Mouse (Mus musculus) regulatory T cell (primary cell): ENCODE results near the gene Fhl5.
"Not testable (repeated sequence)": the region's sequence is repeated elsewhere in the genome, so short reads cannot be mapped to it uniquely, and the experiment has no call there.

Experiments used
- in situ Hi-C: fragments of 300-600 bp; cut with MboI, MseI; formaldehyde crosslinking; loops from one replicate; pipeline ENCODE4 v1.15.1; 2025; ENCODE audit warnings: high pct_unique_total_duplicates

Gene Fhl5

DNA sequence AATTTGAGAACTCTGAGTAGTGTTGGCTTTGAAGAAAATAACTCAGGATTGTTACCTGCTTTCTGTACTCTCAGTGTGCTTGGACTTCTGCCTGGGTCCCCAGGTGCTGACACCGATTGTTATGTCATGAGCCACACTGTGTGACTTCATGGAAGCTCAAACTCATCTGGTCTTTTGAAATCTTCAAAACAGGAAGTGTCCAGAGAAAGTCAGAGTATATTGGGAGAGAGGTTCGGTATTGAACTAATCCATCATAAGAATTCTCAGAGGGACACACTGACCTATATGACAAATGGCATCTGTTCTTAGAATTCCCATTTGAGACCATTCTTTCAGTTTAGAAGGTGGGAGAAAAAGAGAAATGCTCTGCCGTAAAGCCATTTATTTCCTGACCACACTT lies at the start of gene Fhl5:
Gene Fhl5 (minus strand): TSS at position 101 of the 400 bp plus-strand sequence.
- in situ Hi-C loops: no loop called here

DNA sequence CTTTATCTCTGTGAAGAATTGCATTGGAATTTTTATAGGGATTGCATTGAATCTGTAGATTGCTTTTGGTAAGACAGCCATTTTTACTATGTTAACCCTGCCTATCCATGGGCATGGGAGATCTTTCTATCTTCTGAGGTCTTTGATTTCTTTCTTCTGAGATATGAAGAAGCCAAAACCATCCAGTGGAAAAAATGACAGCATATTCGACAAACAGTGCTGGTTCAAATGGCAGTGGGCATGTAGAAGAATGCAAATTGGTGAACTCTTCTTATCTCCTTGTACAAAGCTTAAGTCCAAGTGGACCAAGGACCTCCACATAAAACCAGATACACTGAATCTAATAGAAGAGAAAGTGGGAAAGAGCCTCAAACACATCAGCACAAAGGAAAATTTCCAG lies 42.3 kb upstream of the Fhl5 start:
- in situ Hi-C loops: loop anchor here (10.0 to 25.0 kb wide), 2 partner anchors 380 to 1077 kb away; no protein-coding TSS in a partner anchor

DNA sequence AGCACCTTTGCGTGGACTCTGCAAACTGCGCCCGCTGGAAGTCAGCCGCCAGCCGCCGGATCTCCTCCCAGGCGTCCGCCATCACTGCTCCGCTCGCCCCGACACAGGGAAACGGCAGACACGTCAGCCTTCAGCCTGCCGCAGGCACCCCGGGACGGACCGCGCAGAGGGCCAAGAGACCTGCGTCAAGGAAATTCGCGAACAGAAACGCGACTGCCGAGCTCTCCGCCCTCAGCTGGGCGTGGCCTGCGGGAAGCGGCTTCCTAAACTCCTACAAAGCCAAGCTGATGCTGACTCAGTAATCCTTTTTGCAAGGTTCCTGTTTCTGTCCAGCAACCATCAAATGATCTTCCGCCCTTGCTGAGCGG lies 39.0 kb upstream of the Fhl5 start, which contains the start of gene Ufl1:
Gene Ufl1 (minus strand): TSS at position 151 of the 368 bp plus-strand sequence.
- in situ Hi-C loops: loop anchor here (10.0 to 25.0 kb wide), 2 partner anchors 377 to 1081 kb away; no protein-coding TSS in a partner anchor

DNA sequence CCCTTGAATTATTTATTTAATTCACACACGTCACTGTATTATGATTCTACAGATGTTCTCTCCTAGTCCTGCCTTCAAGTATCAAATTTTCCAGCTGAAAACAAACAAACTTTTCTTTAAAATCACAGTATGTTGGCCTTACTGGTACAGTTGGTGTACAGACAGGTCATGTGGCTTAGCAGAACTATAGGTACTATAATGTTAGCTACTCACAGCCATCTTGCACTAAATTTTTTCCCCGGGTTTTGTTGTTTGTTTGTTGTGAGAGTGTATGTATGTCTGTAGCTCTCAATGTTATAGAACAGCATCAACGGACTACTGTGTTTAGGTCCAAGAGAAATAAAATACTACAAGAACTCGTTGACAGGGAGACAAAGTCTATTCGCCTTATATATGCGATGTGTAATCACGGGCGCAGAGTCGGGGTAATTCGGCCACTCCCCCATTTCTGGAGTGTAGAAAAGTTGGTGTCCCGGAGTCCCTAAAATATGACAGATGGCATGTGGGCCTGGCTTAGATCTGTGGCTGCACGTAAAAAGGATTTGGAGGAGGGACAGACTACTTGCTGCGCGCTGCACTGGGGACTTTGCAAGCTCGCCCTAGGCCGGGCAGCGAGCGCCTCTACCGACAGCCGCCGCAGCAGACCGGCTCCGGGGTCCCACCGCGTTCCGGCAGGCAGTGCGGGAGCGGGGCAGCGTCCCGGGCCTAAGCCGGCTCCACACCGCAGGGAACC lies 38.4 kb upstream of the Fhl5 start:
- in situ Hi-C loops: loop anchor here (10.0 to 25.0 kb wide), 2 partner anchors 376 to 1081 kb away; no protein-coding TSS in a partner anchor

DNA sequence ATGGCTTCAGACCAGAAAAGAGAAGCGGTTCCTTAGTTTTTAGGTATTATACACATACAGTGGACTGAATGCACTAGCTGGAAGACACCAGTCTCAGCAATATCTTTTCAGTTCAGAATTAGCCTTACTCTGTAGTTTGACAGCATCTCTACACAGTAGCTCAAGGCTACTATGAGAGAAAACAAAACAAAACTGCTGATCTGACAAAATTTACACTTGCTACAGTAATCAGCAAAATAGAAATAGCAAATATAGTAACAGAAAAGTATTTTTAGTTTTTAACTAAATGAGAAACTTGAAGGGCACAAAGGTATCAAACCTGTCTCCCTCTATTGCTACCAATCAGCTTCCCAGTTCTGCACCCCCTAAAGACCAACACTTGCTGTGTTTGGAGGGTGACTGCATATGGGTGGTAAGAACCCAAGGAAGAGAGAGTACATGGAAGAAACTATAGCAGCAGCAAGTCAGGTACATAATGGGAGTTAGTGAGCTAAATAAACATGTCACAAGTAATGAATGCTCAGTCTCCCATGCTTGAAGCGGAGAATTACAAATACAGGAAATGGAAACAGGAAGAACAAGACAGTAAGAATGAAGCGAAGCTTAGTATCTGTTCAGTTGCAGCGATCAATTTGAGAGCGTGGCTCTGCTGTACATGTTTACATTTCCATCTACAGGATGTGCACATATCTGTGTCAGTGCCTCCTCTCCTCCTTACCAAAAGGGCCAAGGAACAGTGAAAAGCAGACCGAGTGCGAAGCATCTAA lies 30.4 kb upstream of the Fhl5 start:
- in situ Hi-C loops: no loop called here

DNA sequence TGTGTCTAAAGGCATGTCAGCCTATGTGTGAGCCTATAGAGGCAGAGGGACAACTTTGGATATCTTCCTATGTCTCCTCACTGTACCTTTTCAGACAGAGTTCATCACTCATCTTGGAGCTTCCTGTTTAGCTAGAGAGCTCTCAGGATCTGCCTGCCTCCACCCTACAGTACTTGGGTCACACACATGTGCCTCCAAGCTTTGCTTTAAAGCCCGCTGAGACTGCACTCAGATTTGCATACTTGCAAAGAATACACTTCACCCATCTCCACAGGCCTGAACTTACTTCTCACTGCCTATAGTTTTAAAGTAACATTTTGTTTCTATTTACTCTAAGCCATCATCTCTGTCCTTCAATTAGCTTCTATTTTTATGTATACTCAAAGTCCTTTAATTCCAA lies 29.2 kb upstream of the Fhl5 start:
- in situ Hi-C loops: no loop called here

DNA sequence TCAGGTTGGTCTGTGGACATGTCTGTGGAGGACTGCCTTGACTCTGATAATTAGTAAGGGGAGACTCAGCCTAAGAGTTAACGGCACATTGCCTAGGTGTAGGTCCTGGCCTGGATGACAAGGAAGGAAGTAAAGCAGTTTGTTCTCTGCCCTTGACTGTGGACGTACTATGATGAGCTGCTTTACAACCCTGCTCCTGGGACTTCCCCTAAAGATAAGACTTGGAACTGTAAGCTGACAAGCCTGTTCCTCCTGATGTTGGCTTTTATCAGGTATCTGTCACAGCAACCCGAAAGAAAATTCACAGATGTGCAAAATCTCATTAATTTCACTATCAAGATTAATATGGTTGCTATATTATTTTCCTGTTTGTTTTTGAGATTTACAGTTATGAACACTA lies 24.5 kb upstream of the Fhl5 start:
- in situ Hi-C loops: no loop called here

DNA sequence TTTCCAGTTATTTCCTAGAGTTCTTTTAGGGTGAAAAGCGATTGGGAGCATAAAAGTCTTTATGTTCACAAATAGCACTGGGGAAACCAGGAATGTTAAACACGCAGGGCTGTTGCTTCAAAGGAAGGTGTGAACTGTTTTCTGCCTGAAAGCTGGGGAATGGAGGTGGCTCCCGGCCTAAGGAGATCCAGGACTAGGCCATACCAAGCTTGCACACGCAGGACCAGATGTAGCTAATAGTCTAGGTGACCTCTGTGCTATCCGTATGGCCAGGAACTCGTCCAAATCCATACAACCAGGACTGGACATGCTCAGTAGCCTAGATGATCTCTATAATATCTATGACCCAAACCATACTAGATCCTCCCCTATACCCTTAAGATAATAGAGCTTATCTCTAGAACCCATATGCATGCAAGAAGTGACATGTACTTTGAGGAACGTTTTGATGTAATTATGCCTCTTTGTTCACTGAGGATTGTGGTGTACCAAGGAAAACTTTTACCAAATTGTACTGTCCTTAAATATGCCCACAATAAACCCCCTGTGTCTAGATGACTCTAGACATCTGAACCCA lies 15.2 kb upstream of the Fhl5 start:
- in situ Hi-C loops: no loop called here

DNA sequence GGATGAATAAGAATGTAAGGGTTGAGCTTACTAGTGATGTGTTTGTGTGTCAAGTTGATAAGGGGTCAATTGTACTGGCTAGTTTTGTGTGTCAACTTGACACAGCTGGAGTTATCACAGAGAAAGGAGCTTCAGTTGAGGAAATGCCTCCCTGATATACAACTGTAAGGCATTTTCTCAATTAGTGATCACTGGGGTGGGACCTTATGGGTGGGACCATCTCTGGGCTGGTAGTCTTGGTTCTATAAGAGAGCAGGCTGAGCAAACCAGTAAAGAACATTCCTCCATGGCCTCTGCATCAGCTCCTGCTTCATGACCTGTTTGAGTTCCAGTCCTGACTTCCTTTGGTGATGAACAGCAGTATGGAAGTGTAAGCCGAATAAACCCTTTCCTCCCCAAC lies 7.0 kb downstream of the Fhl5 start:
- in situ Hi-C loops: not testable (repeated sequence)

DNA sequence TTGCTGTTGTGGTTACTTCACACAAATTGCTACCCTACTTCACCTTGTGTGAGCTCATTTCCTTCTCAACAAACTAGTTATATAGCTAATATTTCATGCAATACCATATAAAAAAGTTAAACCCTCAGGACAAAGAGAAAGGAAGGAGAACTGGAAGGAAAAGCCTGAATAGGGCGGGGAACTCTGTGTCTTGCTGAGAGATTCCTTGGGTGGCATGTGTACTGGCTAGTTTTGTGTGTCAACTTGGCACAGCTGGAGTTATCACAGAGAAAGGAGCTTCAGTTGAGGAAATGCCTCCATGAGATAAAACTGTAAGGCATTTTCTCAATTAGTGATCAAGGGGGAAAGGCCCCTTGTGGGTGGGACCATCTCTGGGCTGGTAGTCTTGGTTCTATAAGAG lies 8.9 kb downstream of the Fhl5 start:
- in situ Hi-C loops: not testable (repeated sequence)

DNA sequence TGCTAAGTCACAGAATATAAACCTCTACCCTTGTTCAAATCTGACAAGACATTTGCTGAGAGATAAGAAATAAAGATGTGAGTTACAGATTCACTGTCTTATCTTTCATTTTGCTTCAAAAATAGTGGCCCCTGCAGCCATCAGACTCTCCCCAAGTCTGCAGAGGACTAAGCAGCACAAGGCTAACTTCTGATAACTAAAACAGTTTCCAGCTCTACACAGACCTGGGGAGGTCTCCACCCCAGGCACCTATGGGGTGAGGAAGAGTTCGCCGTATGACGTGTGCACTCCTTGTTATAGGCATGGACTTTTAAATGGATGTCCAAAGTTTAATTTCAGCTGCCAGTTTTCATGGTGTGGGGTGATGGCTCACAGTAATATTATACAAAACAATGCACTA lies 10.1 kb downstream of the Fhl5 start:
- in situ Hi-C loops: no loop called here

DNA sequence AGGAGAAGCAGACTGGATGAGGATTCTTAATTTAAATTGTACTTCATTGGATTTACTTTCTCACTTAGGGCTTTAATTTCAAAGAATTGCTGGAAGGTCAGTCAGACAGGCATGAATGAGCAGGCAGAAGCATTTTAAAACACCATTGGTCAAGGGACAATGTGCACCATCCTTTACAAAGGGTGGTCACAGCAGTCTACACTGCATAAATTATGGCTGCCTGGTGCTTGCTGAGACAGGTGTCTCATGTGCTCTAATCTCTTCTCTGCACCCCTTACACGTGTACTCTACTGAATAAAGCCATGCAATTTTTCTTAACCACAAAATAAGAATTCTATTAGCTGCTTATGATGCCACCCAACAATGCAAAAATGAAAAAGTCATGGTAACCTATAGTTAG lies 15.1 kb downstream of the Fhl5 start:
- in situ Hi-C loops: no loop called here

DNA sequence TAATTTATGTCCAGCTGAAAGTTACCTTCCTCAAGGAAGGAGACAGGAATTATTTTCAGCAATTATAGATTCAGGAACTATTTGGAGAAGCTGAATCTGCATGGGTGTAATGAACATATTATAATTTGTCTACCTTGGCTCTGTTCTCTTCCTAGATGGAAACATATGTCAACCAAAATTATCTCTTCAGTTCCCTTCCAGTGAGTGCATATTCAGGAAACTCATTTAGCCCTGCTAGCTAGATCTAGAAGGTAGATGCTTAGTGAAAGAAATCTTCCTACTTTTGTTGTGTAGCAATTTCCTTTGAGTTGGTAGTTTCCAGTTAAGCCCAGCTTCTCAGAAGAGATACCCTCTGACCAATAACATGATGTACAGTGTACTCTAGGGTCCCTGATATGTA lies 20.7 kb downstream of the Fhl5 start:
- in situ Hi-C loops: no loop called here

DNA sequence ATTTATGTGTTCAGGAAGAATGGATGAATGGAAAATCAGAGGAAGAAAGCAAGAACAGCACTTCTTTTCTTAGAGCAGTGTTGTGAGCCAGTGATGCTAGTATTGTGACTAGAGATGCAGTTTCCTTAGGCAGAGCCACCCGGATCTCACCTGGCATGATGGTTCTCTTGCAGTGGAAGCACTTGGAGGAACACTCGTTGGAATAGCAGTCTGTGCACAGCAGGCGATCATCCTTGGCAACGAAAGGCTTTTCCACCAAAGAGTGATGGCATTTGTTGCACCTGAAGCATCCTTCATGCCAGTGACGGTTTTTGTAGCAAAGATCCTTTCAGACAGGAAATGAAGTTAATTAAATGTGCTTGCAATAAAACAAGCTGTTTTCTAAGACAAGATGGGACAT lies 29.2 kb downstream of the Fhl5 start:
- in situ Hi-C loops: no loop called here

DNA sequence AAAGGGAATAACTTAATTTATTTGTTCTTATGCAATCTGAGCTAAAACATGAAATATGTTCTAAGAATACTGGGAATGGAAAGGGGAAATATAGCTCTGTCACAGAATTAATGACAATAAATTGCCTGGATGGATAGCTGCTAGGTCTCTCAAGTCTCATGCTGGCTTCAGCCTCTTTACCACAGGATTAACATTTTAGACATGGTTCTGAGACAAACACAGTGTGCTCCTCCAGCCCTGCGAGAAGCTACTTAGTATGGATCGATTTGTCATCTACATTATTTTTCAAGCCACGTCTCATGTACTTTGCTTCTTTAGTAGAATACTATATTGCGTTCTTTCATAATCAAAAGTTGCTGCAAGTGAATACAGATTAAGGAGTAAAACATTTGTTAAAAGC lies 36.5 kb downstream of the Fhl5 start:
- in situ Hi-C loops: no loop called here

DNA sequence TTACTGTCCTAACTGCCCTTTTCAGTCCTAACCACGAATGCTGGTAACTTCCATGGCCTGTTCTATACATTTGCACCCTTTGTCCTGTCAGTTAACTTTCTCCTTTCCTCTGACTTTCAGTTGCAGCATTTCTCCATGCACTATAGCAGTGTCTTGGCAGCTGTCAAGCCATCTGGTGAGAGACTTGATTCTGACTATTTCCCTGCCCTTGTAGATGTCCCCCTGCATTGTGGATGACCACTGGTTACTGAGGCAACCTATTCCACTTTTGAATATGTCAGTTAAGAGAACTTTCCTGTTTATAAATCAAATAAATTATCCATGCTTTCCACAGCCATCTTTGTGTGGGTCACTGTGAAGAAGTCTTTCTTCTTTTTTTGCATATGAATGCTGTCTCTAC lies 45.4 kb downstream of the Fhl5 start:
- in situ Hi-C loops: no loop called here

DNA sequence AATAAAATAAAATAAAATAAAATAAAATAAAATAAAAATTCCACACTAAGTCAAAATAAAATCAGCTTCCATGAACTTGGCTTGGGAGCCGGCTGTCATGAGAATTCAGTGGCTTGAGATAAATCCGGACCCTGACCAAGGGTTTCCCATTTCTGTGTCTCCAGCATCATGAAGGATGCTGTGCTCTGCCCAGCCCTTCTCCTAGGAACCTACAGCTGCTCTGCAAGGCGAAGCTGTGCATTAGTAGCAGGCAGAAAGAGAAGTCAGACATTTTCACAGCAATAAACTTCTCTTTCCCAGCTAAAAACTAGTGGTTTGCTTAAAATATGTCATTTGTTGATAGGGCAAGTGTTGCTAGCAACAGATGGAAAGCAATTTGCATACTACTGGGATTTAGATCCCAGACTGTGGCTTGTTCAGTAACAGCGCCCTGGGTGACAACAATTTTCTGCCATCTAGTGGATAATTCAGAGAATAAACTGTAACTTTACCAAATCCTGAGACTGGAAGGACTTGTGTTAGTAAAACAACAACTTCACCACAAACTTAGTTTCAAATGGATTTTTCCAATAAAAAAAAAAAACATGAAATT lies 63.0 kb downstream of the Fhl5 start:
- in situ Hi-C loops: no loop called here
